In the genomic region with DNA sequence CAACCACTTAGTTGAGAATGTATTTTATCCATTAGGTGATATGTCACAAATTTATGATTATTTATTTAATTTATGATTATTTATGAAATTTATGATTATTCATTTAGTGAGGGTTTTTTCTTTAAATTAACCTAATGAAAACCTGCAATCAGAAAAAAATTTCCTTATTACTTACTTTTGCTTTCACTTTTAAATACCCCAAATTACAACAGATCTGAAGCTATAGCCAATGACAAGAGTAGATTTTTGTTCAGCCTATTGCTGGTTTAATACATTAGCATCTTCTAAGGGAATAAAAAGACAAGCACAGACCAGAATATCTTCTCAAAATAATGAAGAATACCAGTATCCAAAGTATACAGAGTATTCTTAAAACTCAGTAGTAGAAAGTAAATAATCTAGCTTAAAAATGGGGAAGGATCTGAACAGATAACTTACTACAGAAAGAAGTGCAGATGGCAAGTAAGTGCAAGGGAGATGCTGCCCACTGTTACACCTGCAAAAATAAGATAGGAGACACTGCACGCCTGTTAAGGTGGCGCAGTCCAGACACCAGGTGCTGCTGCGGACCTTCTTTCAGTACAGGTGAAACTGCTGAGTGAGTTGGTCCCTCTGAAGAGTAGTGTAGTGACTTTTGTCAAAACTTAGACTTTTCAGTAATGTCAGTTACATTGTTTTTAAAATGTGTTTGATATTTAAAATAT, we compare ENCODE assay signal across 19 mouse cellular contexts.
"Had no signal": no experiment of that assay in that cellular context is flagged by ENCODE, and none has a peak within 500 bp of the region (broad histone marks: within the 10 kb centered on the region; RNA-seq: fewer than 3 reads in every experiment).

No protein-coding gene starts in this region.

- H3K9me3 ChIP-seq: kidney, embryonic 15.5 days; liver, embryonic 13.5 days; midbrain, embryonic 12.5 days; midbrain, embryonic 15.5 days; neural tube, embryonic 12.5 days; neural tube, embryonic 15.5 days; stomach, embryonic 15.5 days had no signal

- H3K4me1 ChIP-seq: kidney, embryonic 15.5 days; liver, embryonic 13.5 days; midbrain, embryonic 12.5 days; midbrain, embryonic 15.5 days; neural tube, embryonic 12.5 days; neural tube, embryonic 15.5 days; stomach, embryonic 15.5 days had no signal

- DNase-seq: kidney, adult 11 months; kidney, adult 8-10 months; kidney, postnatal 10 days; kidney, postnatal 36 days; layer of hippocampus, adult 9-11 months; liver, embryonic 13.5 days; lung, adult 2 months; lung, postnatal 14 days; lung, postnatal 4 days; right cerebral cortex, adult 18-20 months; right cerebral cortex, postnatal 14 days; right cerebral cortex, postnatal 4 days; thymus, postnatal 25 days had no signal

- ATAC-seq: midbrain, embryonic 15.5 days had no signal

- H3K27me3 ChIP-seq: kidney, embryonic 15.5 days; liver, embryonic 13.5 days; midbrain, embryonic 12.5 days; midbrain, embryonic 15.5 days; neural tube, embryonic 12.5 days; neural tube, embryonic 15.5 days; stomach, embryonic 15.5 days had no signal

- H3K4me3 ChIP-seq: kidney, embryonic 15.5 days; liver, embryonic 13.5 days; midbrain, embryonic 12.5 days; midbrain, embryonic 15.5 days; neural tube, embryonic 12.5 days; neural tube, embryonic 15.5 days; stomach, embryonic 15.5 days had no signal

- H3K36me3 ChIP-seq: stomach, embryonic 15.5 days had no signal
